In the genomic region with DNA sequence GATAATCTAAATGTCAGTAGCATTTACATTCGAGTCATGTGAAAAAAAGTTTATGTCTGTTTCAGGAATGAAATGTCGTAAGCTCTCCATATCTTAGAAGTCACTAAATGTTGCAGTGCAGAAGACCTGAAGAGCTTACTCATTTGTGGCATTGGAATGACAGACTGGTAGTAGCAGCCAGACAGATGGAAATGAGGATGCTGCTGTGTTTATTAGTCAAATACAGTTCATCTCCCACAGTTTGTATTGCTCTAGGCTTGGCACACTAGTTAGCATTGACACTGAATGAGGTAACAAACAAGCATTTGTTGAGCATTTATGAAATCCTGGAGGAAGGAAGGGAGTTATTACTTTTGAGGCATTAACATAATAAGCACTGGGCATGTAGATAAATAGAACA, we compare ENCODE assay signal across 15 mouse cellular contexts.
"Had no signal": no experiment of that assay in that cellular context is flagged by ENCODE, and none has a peak within 500 bp of the region (broad histone marks: within the 10 kb centered on the region; RNA-seq: fewer than 3 reads in every experiment).

No protein-coding gene starts in this region.

- DNase-seq: retina, postnatal 1 day; right cerebral cortex, adult 18-20 months; right cerebral cortex, postnatal 14 days; right cerebral cortex, postnatal 25 days; right cerebral cortex, postnatal 4 days; spleen, adult 18-20 months; thymus, adult 18-20 months; thymus, adult 2 months; thymus, postnatal 14 days; thymus, postnatal 25 days; thymus, postnatal 36 days; thymus, postnatal 4 days had no signal

- H3K9me3 ChIP-seq: neural tube, embryonic 15.5 days; stomach, embryonic 15.5 days had no signal

- H3K4me3 ChIP-seq: neural tube, embryonic 15.5 days; stomach, embryonic 15.5 days had no signal

- H3K9ac ChIP-seq: neural tube, embryonic 15.5 days; stomach, embryonic 15.5 days had no signal

- H3K27me3 ChIP-seq: neural tube, embryonic 15.5 days; stomach, embryonic 15.5 days had no signal

- H3K4me2 ChIP-seq: neural tube, embryonic 15.5 days; stomach, embryonic 15.5 days had no signal

- H3K4me1 ChIP-seq: stomach, embryonic 15.5 days had no signal

- H3K27ac ChIP-seq: neural tube, embryonic 15.5 days; stomach, embryonic 15.5 days; stomach, postnatal 0 days had no signal

- H3K36me3 ChIP-seq: neural tube, embryonic 15.5 days; stomach, embryonic 15.5 days had no signal
